Mouse (Mus musculus) kidney, adult 18-20 months (tissue): ENCODE results near the gene Cep170b.

ENCODE experiments used
- DNase-seq: peaks from one replicate; pipeline ENCODE4 v3.0.0; 2021

Cep170b gene

GRCm38 (mm10) chr12:112737081-112737480, 16.8 kb downstream of the Cep170b start:
- DNase-seq: no peak

- DNase-seq: peak; percentile 73
Observed at GRCm38 (mm10) chr12:112737761-112738160, 17.5 kb downstream of the Cep170b start.

- DNase-seq: no peak
Observed at GRCm38 (mm10) chr12:112738281-112739022, 18.2 kb downstream of the Cep170b start.

GRCm38 (mm10) chr12:112739023-112739568, 18.8 kb downstream of the Cep170b start:
- no peak for DNase-seq

- DNase-seq: no peak
Observed at GRCm38 (mm10) chr12:112742768-112743167, 22.5 kb downstream of the Cep170b start.

GRCm38 (mm10) chr12:112743168-112743975, 23.1 kb downstream of the Cep170b start:
- peak; percentile 79 for DNase-seq

- no peak for DNase-seq
Observed at GRCm38 (mm10) chr12:112744211-112744610, 24.0 kb downstream of the Cep170b start.

GRCm38 (mm10) chr12:112744891-112745580, 24.8 kb downstream of the Cep170b start:
- no peak for DNase-seq

- no peak for DNase-seq
Observed at GRCm38 (mm10) chr12:112745716-112746115, 25.5 kb downstream of the Cep170b start.

GRCm38 (mm10) chr12:112746461-112746807, 26.2 kb downstream of the Cep170b start:
- no peak for DNase-seq

- no peak for DNase-seq
Observed at GRCm38 (mm10) chr12:112746808-112747605, 26.8 kb downstream of the Cep170b start.

GRCm38 (mm10) chr12:112747606-112747970, 27.3 kb downstream of the Cep170b start:
- DNase-seq: no peak

- no peak for DNase-seq
Observed at GRCm38 (mm10) chr12:112750976-112751375, 30.7 kb downstream of the Cep170b start.

- DNase-seq: no peak
Observed at GRCm38 (mm10) chr12:112752399-112752798, 32.1 kb downstream of the Cep170b start.

- no peak for DNase-seq
Observed at GRCm38 (mm10) chr12:112755900-112756299, 35.6 kb downstream of the Cep170b start.

GRCm38 (mm10) chr12:112757896-112758295, 37.6 kb downstream of the Cep170b start:
- DNase-seq: no peak

GRCm38 (mm10) chr12:112759471-112759870, 39.2 kb downstream of the Cep170b start:
- no peak for DNase-seq

GRCm38 (mm10) chr12:112760154-112760926, 40.1 kb downstream of the Cep170b start, which contains the start of gene Pld4:
Gene Pld4, plus strand, starts transcription at chr12:112760655.
- DNase-seq: no peak

- DNase-seq: no peak
Observed at GRCm38 (mm10) chr12:112761411-112761810, 41.2 kb downstream of the Cep170b start.

- no peak for DNase-seq
Observed at GRCm38 (mm10) chr12:112762018-112762417, 41.8 kb downstream of the Cep170b start.

GRCm38 (mm10) chr12:112763176-112763575, 42.9 kb downstream of the Cep170b start:
- no peak for DNase-seq

- DNase-seq: no peak
Observed at GRCm38 (mm10) chr12:112764141-112764540, 43.9 kb downstream of the Cep170b start.
